Comparison of ENCODE assay signal across 16 mouse cellular contexts in the genomic region with DNA sequence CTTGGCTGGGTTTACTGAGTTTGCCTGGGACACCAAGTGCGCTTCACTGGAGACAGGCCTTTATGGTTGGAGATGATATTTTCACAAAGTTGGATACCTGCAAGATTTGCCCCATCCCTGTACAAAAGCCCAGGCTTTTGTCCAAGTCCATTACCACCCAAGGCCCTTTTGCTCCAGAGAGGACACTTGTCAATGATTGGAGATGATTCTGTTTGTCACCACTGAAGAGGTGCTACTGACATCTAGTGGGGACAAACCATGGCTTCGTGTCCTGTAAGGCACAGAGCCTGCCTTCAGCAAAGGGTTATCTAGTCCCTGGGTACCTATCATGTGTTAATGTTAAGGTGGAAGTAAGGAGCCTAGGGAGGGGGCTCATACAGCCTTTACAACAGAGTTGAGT.
A peak's percentile ranks its signal among the peaks of the same experiment; 100 is the strongest.
DNase-seq lines count a peak whose midpoint lies in the region; ATAC-seq and TF ChIP-seq lines count a peak whose summit lies in the region.
"Had no signal": no experiment of that assay in that cellular context is flagged by ENCODE, and none has a peak within 500 bp of the region (broad histone marks: within the 10 kb centered on the region; RNA-seq: fewer than 3 reads in every experiment).

No protein-coding gene starts in this region.

- H3K4me1 ChIP-seq in hindbrain, embryonic 11.5 days (replicated peaks; ENCODE audit: control insufficient read depth, insufficient read depth, low read length) = no peaks in the 10 kb centered on the region
- no peaks in the 10 kb centered on the region for H3K4me1 ChIP-seq in hindbrain, embryonic 16.5 days (ENCODE audit: control insufficient read depth, insufficient read depth, low read depth, low read length)
- H3K4me1 ChIP-seq in cerebellum, adult 2 months (ENCODE audit: control insufficient read depth, insufficient read depth, low read length) = peaks cover 39% of the 10 kb centered on the region
- H3K4me1 ChIP-seq: heart, embryonic 13.5 days; liver, embryonic 13.5 days; megakaryocyte, embryonic 14.5 days had no signal

- H3K9ac ChIP-seq in hindbrain, embryonic 11.5 days (ENCODE audit: low read depth, low read length) = no peak overlapping the region
- H3K9ac ChIP-seq in hindbrain, embryonic 16.5 days (ENCODE audit: low read depth, low read length) = no peak overlapping the region
- H3K9ac ChIP-seq: heart, embryonic 13.5 days; hindbrain, embryonic 15.5 days; liver, embryonic 13.5 days had no signal

- peak; percentile 2 for DNase-seq in hindbrain, embryonic 11.5 days (ENCODE audit: low spot score)
- peak; percentile 13 for DNase-seq in lung, postnatal 10 days
- DNase-seq in lung, postnatal 14 days = no peak
- DNase-seq in cerebellum, adult 2 months = peak; percentile 64 to 71
- peak; percentile 3 for DNase-seq in retina, postnatal 7 days (ENCODE audit: low read depth, low spot score)
- DNase-seq in thymus, adult 18-20 months = no peak
- DNase-seq in spleen, adult 18-20 months = no peak
- DNase-seq: adrenal gland, postnatal 25 days; kidney, postnatal 10 days; liver, embryonic 13.5 days; thymus, postnatal 14 days had no signal

- H3K4me3 ChIP-seq in hindbrain, embryonic 11.5 days (ENCODE audit: low read depth, low read length) = no peak overlapping the region
- H3K4me3 ChIP-seq in hindbrain, embryonic 16.5 days (ENCODE audit: low read length) = no peak overlapping the region
- no peak overlapping the region for H3K4me3 ChIP-seq in cerebellum, adult 2 months (replicated peaks; ENCODE audit: insufficient read depth, low read depth, low read length)
- H3K4me3 ChIP-seq: heart, embryonic 13.5 days; hindbrain, embryonic 15.5 days; liver, embryonic 13.5 days; megakaryocyte, embryonic 14.5 days had no signal

- TF ChIP-seq CTCF in cerebellum, adult 2 months (IDR thresholded peaks at IDR 0.05; ENCODE audit: borderline replicate concordance, insufficient read depth, low read depth, low read length) = peak; percentile 80

- no peak overlapping the region for H3K27ac ChIP-seq in hindbrain, embryonic 11.5 days (ENCODE audit: low read depth, low read length)
- no peak overlapping the region for H3K27ac ChIP-seq in hindbrain, embryonic 16.5 days (ENCODE audit: low read depth, low read length)
- H3K27ac ChIP-seq in cerebellum, adult 2 months (ENCODE audit: insufficient read depth, low read length) = peak overlapping the region; percentile 32; the same call in 1 of the 2 replicates
- H3K27ac ChIP-seq: heart, embryonic 13.5 days; hindbrain, embryonic 15.5 days; liver, embryonic 13.5 days had no signal

- 64% methylated on average over 2 of the region's 2 CpGs for WGBS in hindbrain, embryonic 11.5 days
- 56% methylated on average over 2 of the region's 2 CpGs for WGBS in hindbrain, embryonic 16.5 days
- WGBS in cerebellum, adult 2 months = 17% methylated on average over 2 of the region's 2 CpGs

- no peaks in the 10 kb centered on the region for H3K9me3 ChIP-seq in hindbrain, embryonic 11.5 days (ENCODE audit: control insufficient read depth, low read length)
- H3K9me3 ChIP-seq in hindbrain, embryonic 16.5 days (ENCODE audit: control insufficient read depth, low read length) = no peaks in the 10 kb centered on the region
- H3K9me3 ChIP-seq: heart, embryonic 13.5 days; hindbrain, embryonic 15.5 days; liver, embryonic 13.5 days; megakaryocyte, embryonic 14.5 days had no signal

- no peaks in the 10 kb centered on the region for H3K36me3 ChIP-seq in hindbrain, embryonic 11.5 days (ENCODE audit: control insufficient read depth, insufficient read depth, low read length)
- no peaks in the 10 kb centered on the region for H3K36me3 ChIP-seq in hindbrain, embryonic 16.5 days (ENCODE audit: control insufficient read depth, insufficient read depth, low read length)
- H3K36me3 ChIP-seq: heart, embryonic 13.5 days; hindbrain, embryonic 15.5 days; liver, embryonic 13.5 days had no signal

- no peaks in the 10 kb centered on the region for H3K27me3 ChIP-seq in hindbrain, embryonic 11.5 days (ENCODE audit: control insufficient read depth, insufficient read depth, low read length)
- no peaks in the 10 kb centered on the region for H3K27me3 ChIP-seq in hindbrain, embryonic 16.5 days (replicated peaks; ENCODE audit: control insufficient read depth, insufficient read depth, low read length)
- no peaks in the 10 kb centered on the region for H3K27me3 ChIP-seq in cerebellum, adult 2 months (ENCODE audit: control insufficient read depth, insufficient read depth, low read length)
- H3K27me3 ChIP-seq: hindbrain, embryonic 15.5 days; liver, embryonic 13.5 days; megakaryocyte, embryonic 14.5 days had no signal

- ATAC-seq in hindbrain, embryonic 11.5 days (ENCODE audit: low FRiP score) = no peak
- no peak for ATAC-seq in hindbrain, embryonic 16.5 days
- ATAC-seq: CD4-positive, CD25-positive, alpha-beta regulatory T cell, adult 4 months had no signal

- no peak overlapping the region for H3K4me2 ChIP-seq in hindbrain, embryonic 11.5 days (replicated peaks; ENCODE audit: low read depth, low read length)
- no peak overlapping the region for H3K4me2 ChIP-seq in hindbrain, embryonic 16.5 days (ENCODE audit: low read length)
- H3K4me2 ChIP-seq: heart, embryonic 13.5 days; hindbrain, embryonic 15.5 days; liver, embryonic 13.5 days had no signal

- no peak for TF ChIP-seq POLR2A in cerebellum, adult 2 months (IDR thresholded peaks at IDR 0.05; ENCODE audit: borderline replicate concordance, insufficient read depth, low read length)

Comparison
In these comparisons a context has a peak if more than half of its experiments do, and no peak if none do; other contexts are left out.
1. DNase-seq: peak in hindbrain, embryonic 11.5 days (single experiment), lung, postnatal 10 days (single experiment), cerebellum, adult 2 months (2 of 2) and retina, postnatal 7 days (single experiment); none in lung, postnatal 14 days (single experiment), thymus, adult 18-20 months (0 of 2) and spleen, adult 18-20 months (0 of 2).